Comparison of ENCODE assay signal across 8 mouse cellular contexts in genomic region chr14:49066274-49066823, GRCm38 (mm10). TPM values are rescaled to one million over a fixed set of nuclear protein-coding genes. Genes with fewer than 3 reads are reported as not detected.
DNase-seq lines count a peak whose midpoint lies in the region; ATAC-seq lines count a peak whose summit lies in the region.

Gene Exoc5 (minus strand): TSS chr14:49066653.

- DNase-seq in adipocyte (ENCODE audit: low spot score) = peak; percentile 93
- peak; percentile 96 for DNase-seq in embryo, embryonic 10 days (ENCODE audit: low spot score)
- peak; percentile 97 for DNase-seq in gastrocnemius, postnatal 10 days
- peak; percentile 96 for DNase-seq in induced T-regulatory cell, adult 2 months (ENCODE audit: low read depth)
- DNase-seq in left cerebral cortex, adult 9 months (ENCODE audit: low spot score in 2 of 2) = peak; percentile 91 to 96
- peak; percentile 98 for DNase-seq in right cerebral cortex, postnatal 14 days
- DNase-seq in urinary bladder, postnatal 36 days (ENCODE audit: low spot score in 2 of 2) = peak; percentile 94 to 97

- peak; percentile 85 for ATAC-seq in megakaryocyte progenitor cell, adult 5-6 weeks (replicated peaks; ENCODE audit: poor library complexity)

RNA-seq across cellular contexts. Expression of gene Exoc5, which starts in this region (rescaled TPM):
- total RNA-seq in gastrocnemius, postnatal 10 days (2021) = 10 to 100 TPM; 22.3 to 28.0 TPM
- total RNA-seq in megakaryocyte progenitor cell, adult 5-6 weeks (2015) = 45.9 and 47.8 TPM in 2 replicates
- total RNA-seq in megakaryocyte progenitor cell, adult 5-6 weeks (2017) = 82.7 and 89.1 TPM in 2 replicates

Comparison
In these comparisons a context has a peak if more than half of its experiments do, and no peak if none do; other contexts are left out.
1. Peak in every context shown above with its lines: DNase-seq and ATAC-seq.